Mouse (Mus musculus) lung, postnatal 14 days (tissue): ENCODE results near the gene Mok.

Experiments used
- DNase-seq: peaks from one replicate; pipeline ENCODE4 v3.0.0; 2021

Mok gene

GRCm38 (mm10) chr12:110846191-110846765 lies 5.5 kb upstream of the Mok start:
- no peak for DNase-seq

GRCm38 (mm10) chr12:110845131-110845880 lies 4.6 kb upstream of the Mok start:
- DNase-seq: peak; percentile 94

GRCm38 (mm10) chr12:110844227-110845130 lies 3.7 kb upstream of the Mok start:
- DNase-seq: peak; percentile 28

- peak; percentile 89 for DNase-seq
These were observed 2.7 kb upstream of the Mok start for GRCm38 (mm10) chr12:110843194-110844048.

GRCm38 (mm10) chr12:110841731-110842493 lies 1.2 kb upstream of the Mok start:
- DNase-seq: no peak

GRCm38 (mm10) chr12:110837850-110838249 lies 2.9 kb downstream of the Mok start:
- no peak for DNase-seq

- no peak for DNase-seq
These were observed 3.4 kb downstream of the Mok start for GRCm38 (mm10) chr12:110837192-110837841.

GRCm38 (mm10) chr12:110836729-110837128 lies 4.0 kb downstream of the Mok start:
- no peak for DNase-seq

GRCm38 (mm10) chr12:110835182-110835581 lies 5.6 kb downstream of the Mok start:
- DNase-seq: no peak

- DNase-seq: no peak
These were observed 10.3 kb downstream of the Mok start for GRCm38 (mm10) chr12:110830293-110831024.

GRCm38 (mm10) chr12:110828908-110829307 lies 11.8 kb downstream of the Mok start:
- DNase-seq: no peak

- no peak for DNase-seq
These were observed 18.4 kb downstream of the Mok start for GRCm38 (mm10) chr12:110822366-110822765.

- DNase-seq: no peak
These were observed 19.0 kb downstream of the Mok start for GRCm38 (mm10) chr12:110821787-110822186.

- DNase-seq: no peak
These were observed 21.4 kb downstream of the Mok start for GRCm38 (mm10) chr12:110819367-110819766.

- DNase-seq: peak; percentile 23
These were observed 23.9 kb downstream of the Mok start for GRCm38 (mm10) chr12:110816833-110817232.

- DNase-seq: no peak
These were observed 25.8 kb downstream of the Mok start for GRCm38 (mm10) chr12:110814924-110815323.

- DNase-seq: no peak
These were observed 27.1 kb downstream of the Mok start for GRCm38 (mm10) chr12:110813624-110814023.

- DNase-seq: no peak
These were observed 27.6 kb downstream of the Mok start for GRCm38 (mm10) chr12:110813132-110813531.

- DNase-seq: no peak
These were observed 31.9 kb downstream of the Mok start for GRCm38 (mm10) chr12:110808848-110809247.

GRCm38 (mm10) chr12:110808430-110808829 lies 32.3 kb downstream of the Mok start:
- no peak for DNase-seq
